Mouse (Mus musculus): ENCODE data around the gene Lipn.

- TF ChIP-seq CTCF (IDR thresholded peaks at IDR 0.05; ENCODE audit: low read depth, low read length) = no peak
- TF ChIP-seq POLR2A (IDR thresholded peaks at IDR 0.05; ENCODE audit: extremely low read depth, insufficient read depth, low read length) = no peak
Observed at GRCm38 (mm10) chr19:34064059-34064458, 3.1 kb upstream of the Lipn start.

All from liver, adult 2 months (tissue).